Mouse (Mus musculus) kidney, embryonic 14.5 days (tissue): ENCODE results near the gene Rab35. TPM values are rescaled to one million over a fixed set of nuclear protein-coding genes. Genes with fewer than 3 reads are reported as not detected.

ENCODE experiments used
- ATAC-seq: fragments of 200-750 bp; cut with Nextera tagmentation; 2 replicates; pipeline ENCODE4 v1.8.0; 2017; ENCODE audit warnings: moderate number of reproducible peaks, mild to moderate bottlenecking, moderate TSS enrichment, moderate library complexity; ENCODE audit not compliant: low FRiP score, low TSS enrichment
- H3K27ac ChIP-seq: fragments of 300-500 bp; sonication (generic); 2 replicates; pipeline ENCODE4 v1.5.1; 2014; ENCODE audit warnings: low read depth, mild to moderate bottlenecking, low read length, moderate library complexity, mixed read lengths
- H3K27me3 ChIP-seq: fragments of 300-500 bp; sonication (generic); 2 replicates; pipeline ENCODE4 v1.6.1; 2014; ENCODE audit warnings: mild to moderate bottlenecking, low read length; ENCODE audit not compliant: control insufficient read depth, insufficient read depth
- H3K36me3 ChIP-seq: fragments of 300-500 bp; sonication (generic); 2 replicates; pipeline ENCODE4 v1.6.1; 2014; ENCODE audit warnings: low read length, mixed read lengths; ENCODE audit not compliant: control insufficient read depth, insufficient read depth
- H3K4me1 ChIP-seq: fragments of 300-500 bp; sonication (generic); 2 replicates; pipeline ENCODE4 v1.6.1; 2014; ENCODE audit warnings: low read length, mixed read lengths; ENCODE audit not compliant: control insufficient read depth, insufficient read depth
- H3K4me2 ChIP-seq: fragments of 300-500 bp; sonication (generic); replicated peaks from 2 replicates; pipeline ENCODE4 v1.6.1; 2014; ENCODE audit warnings: low read depth, mild to moderate bottlenecking, low read length
- H3K4me3 ChIP-seq: fragments of 300-500 bp; sonication (generic); 2 replicates; pipeline ENCODE4 v1.5.1; 2014; ENCODE audit warnings: mild to moderate bottlenecking, low read length
- H3K9ac ChIP-seq: fragments of 300-500 bp; sonication (generic); 2 replicates; pipeline ENCODE4 v1.6.1; 2014; ENCODE audit warnings: low read depth, mild to moderate bottlenecking, low read length, moderate library complexity
- H3K9me3 ChIP-seq: fragments of 300-500 bp; sonication (generic); 2 replicates; pipeline ENCODE4 v1.6.1; 2016; ENCODE audit warnings: low read length; ENCODE audit not compliant: control insufficient read depth
- WGBS: fragments of 180-500 bp; shearing (Covaris S2); extraction: QIAGEN DNeasy Blood & Tissue Kit; methylation state at CpG from one replicate; pipeline ENCODE4 v1.1.7; 2014; 5-methylcytosine and 5-hydroxymethylcytosine counted together
- polyA plus RNA-seq: library from polyadenylated mRNA; unstranded; fragments of >200 nt; fragmentation: Nextera tagmentation; extraction: Ambion mirVana; gene quantifications from 2 replicates; pipeline ENCODE4 v1.2.1, GENCODE M21; 2014

Gene Rab35
- polyA plus RNA-seq, 1 experiment from 2014 or later = 18.6 TPM

- no peak; the same call in 1 of the 2 replicates for ATAC-seq
- H3K9ac ChIP-seq = no peak overlapping the region
- H3K36me3 ChIP-seq = peaks cover 98% of the 10 kb centered on the region
- no peaks in the 10 kb centered on the region for H3K4me1 ChIP-seq
- H3K27ac ChIP-seq = no peak overlapping the region
- H3K27me3 ChIP-seq = no peaks in the 10 kb centered on the region
- WGBS = 82% methylated on average over 7 of the region's 7 CpGs
- no peak overlapping the region for H3K4me2 ChIP-seq
- H3K9me3 ChIP-seq = no peaks in the 10 kb centered on the region
- no peak overlapping the region for H3K4me3 ChIP-seq
Observed at GRCm38 (mm10) chr5:115614948-115615347, 16.8 kb upstream of the Rab35 start.

GRCm38 (mm10) chr5:115619690-115620089 lies 12.0 kb upstream of the Rab35 start:
- Histone ChIP-seq H3K4me3 (no peak overlapping the region), H3K27ac (no peak overlapping the region), H3K36me3 (peaks cover 75% of the 10 kb centered on the region), H3K4me2 (no peak overlapping the region), H3K9ac (no peak overlapping the region), H3K4me1 (no peaks in the 10 kb centered on the region), H3K27me3 (no peaks in the 10 kb centered on the region), H3K9me3 (no peaks in the 10 kb centered on the region)
- 92% methylated on average over 15 of the region's 15 CpGs for WGBS
- 0 out of 2 replicates have a peak, but pooled peaks have one; percentile 3 for ATAC-seq

DNA sequence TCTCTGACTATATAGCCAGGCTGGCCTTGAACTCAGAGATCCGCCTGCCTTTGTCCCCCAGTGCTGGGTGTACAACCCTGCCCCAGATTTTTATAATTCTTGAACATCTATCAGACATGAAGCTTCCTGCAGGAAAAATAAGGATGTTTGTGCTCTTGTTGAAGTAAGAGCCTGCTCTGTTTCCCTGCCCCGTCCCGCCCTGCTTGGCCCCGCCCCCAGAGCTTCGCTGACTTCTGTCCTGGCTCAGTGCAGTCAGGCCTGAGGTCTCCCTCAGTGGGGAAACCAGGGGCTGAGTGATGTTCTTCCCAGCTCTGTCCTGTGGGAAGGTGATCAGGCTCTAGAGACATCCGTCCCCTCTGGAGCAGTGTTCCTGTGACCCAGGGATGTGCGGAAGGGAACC lies 9.0 kb upstream of the Rab35 start:
- no peak for ATAC-seq
- H3K4me1 ChIP-seq = no peaks in the 10 kb centered on the region
- WGBS = 85% methylated on average over 7 of the region's 7 CpGs
- no peak overlapping the region for H3K9ac ChIP-seq
- H3K27me3 ChIP-seq = no peaks in the 10 kb centered on the region
- H3K27ac ChIP-seq = no peak overlapping the region
- H3K4me3 ChIP-seq = no peak overlapping the region
- no peak overlapping the region for H3K4me2 ChIP-seq
- H3K9me3 ChIP-seq = no peaks in the 10 kb centered on the region
- H3K36me3 ChIP-seq = peaks cover 45% of the 10 kb centered on the region

DNA sequence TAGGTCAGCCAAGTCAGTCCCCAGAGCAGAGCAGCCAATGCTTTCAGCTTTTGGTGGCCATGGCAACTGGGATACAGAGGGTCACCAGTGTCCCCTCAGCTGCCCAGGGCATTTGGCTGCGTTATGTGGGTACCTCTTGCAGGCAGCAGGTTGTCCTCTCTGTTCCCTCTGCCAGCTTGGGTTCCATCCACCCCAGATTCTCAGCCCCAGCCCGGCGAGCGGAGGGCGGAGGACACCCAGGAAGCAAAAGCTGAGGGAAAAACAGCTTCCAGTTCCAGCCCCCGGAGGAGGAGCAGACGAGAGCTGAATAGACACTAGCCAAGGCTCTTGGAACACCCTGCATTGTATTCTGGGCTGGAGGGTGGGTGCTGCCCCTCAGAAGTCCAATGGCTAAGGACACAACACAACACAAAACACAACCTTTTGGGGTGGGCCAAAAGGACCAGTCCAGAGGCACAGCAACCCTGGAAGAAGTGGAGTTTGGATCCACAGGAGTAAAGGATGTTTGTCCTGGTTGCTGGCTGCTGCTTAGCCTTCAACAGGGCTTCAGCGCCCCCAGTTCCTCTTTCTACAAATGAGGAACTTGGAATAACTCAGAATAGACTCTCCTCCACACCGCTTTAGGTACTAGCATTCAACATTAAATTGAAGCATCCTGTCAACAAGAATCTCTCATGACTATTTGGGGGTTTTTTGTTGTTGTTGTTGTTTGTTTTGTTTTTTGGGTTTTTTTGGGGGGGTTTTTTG lies 7.8 kb upstream of the Rab35 start:
- H3K4me3 ChIP-seq = no peak overlapping the region
- WGBS = 80% methylated on average over 9 of the region's 9 CpGs
- ATAC-seq = 0 out of 2 replicates have a peak, but pooled peaks have one; percentile 11
- H3K9me3 ChIP-seq = no peaks in the 10 kb centered on the region
- H3K27me3 ChIP-seq = no peaks in the 10 kb centered on the region
- H3K36me3 ChIP-seq = peaks cover 34% of the 10 kb centered on the region
- H3K4me1 ChIP-seq = no peaks in the 10 kb centered on the region
- H3K4me2 ChIP-seq = no peak overlapping the region
- H3K9ac ChIP-seq = no peak overlapping the region
- no peak overlapping the region for H3K27ac ChIP-seq

- Histone ChIP-seq H3K27ac (no peak overlapping the region), H3K9me3 (no peaks in the 10 kb centered on the region), H3K4me1 (no peaks in the 10 kb centered on the region), H3K36me3 (peaks cover 9% of the 10 kb centered on the region; the same call in 1 of the 2 replicates), H3K27me3 (no peaks in the 10 kb centered on the region), H3K9ac (no peak overlapping the region), H3K4me2 (no peak overlapping the region), H3K4me3 (no peak overlapping the region)
- 87% methylated on average over 10 of the region's 10 CpGs for WGBS
- no peak for ATAC-seq
Observed at GRCm38 (mm10) chr5:115626237-115626886, 5.3 kb upstream of the Rab35 start.

DNA sequence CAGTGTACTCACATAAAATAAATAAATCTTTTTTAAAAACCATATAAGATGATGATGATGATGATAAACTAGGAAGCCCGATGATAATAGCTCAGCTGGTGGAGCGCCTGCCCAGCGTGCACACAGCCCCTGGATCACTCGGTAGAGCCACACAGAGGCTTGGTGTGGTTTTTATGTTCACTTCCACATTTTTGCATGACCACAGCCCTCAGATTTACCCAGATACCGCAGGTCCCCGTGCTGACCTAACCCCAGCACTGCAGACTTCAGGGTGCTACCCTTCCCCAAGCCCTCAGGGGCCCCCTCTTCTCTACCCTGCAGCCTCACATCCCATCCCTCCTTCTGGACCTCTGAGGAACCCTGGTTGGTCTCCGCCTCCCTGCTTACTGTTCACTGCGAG lies 3.6 kb upstream of the Rab35 start:
- H3K9me3 ChIP-seq = no peaks in the 10 kb centered on the region
- no peak overlapping the region for H3K4me2 ChIP-seq
- H3K4me1 ChIP-seq = peaks cover 7% of the 10 kb centered on the region
- no peak overlapping the region for H3K4me3 ChIP-seq
- H3K9ac ChIP-seq = no peak overlapping the region
- H3K27ac ChIP-seq = no peak overlapping the region
- H3K27me3 ChIP-seq = no peaks in the 10 kb centered on the region
- no peaks in the 10 kb centered on the region; the same call in 1 of the 2 replicates for H3K36me3 ChIP-seq
- no peak for ATAC-seq
- 73% methylated on average over 8 of the region's 8 CpGs for WGBS

GRCm38 (mm10) chr5:115629672-115630071 lies 2.0 kb upstream of the Rab35 start:
- Histone ChIP-seq H3K4me3 (no peak overlapping the region), H3K9ac (no peak overlapping the region), H3K27me3 (no peaks in the 10 kb centered on the region), H3K4me2 (no peak overlapping the region), H3K4me1 (peaks cover 10% of the 10 kb centered on the region), H3K9me3 (no peaks in the 10 kb centered on the region), H3K27ac (no peak overlapping the region), H3K36me3 (no peaks in the 10 kb centered on the region)
- no peak for ATAC-seq
- 83% methylated on average over 4 of the region's 4 CpGs for WGBS

DNA sequence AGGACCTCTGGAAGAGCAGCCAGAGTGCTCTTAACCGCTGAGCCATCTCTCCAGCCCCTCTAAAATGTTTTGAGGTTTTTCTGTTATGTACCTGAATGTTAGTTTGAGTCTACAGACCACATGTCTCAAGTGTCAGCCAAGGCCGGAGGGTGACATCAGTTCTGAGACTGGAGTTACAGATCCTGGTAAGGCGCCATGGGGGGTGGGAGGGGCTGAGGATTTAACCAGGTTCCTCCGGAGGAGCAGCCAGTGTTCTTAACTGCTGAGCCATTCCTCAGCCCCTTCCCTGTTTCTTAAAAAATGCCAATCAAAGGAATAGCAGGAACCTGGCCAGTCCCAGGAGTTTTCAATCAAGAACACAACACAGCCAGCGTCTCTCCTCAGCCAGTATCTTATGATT lies 1.4 kb upstream of the Rab35 start:
- Histone ChIP-seq H3K36me3 (no peaks in the 10 kb centered on the region), H3K4me2 (no peak overlapping the region), H3K27ac (no peak overlapping the region), H3K4me1 (peaks cover 10% of the 10 kb centered on the region), H3K4me3 (no peak overlapping the region), H3K9ac (no peak overlapping the region), H3K27me3 (no peaks in the 10 kb centered on the region), H3K9me3 (no peaks in the 10 kb centered on the region)
- no peak for ATAC-seq
- WGBS = 46% methylated on average over 5 of the region's 5 CpGs

GRCm38 (mm10) chr5:115632358-115632714 lies 628 bp downstream of the Rab35 start:
- peak overlapping the region; percentile 81 for H3K4me3 ChIP-seq
- WGBS = under 1% methylated on average over 27 of the region's 30 CpGs
- peaks cover 10% of the 10 kb centered on the region for H3K4me1 ChIP-seq
- peaks cover under 1% of the 10 kb centered on the region; the same call in 1 of the 2 replicates for H3K36me3 ChIP-seq
- H3K9ac ChIP-seq = peak overlapping the region; percentile 94
- peak overlapping the region; percentile 77 for H3K4me2 ChIP-seq
- ATAC-seq = peak; percentile 33
- H3K27ac ChIP-seq = 0 out of 2 replicates have a peak overlapping the region, but pooled peaks have one; percentile 8
- no peaks in the 10 kb centered on the region for H3K27me3 ChIP-seq
- H3K9me3 ChIP-seq = no peaks in the 10 kb centered on the region
